Mouse (Mus musculus) limb, embryonic 11.5 days (tissue): Measurements from ENCODE around the gene Grm1. TPM values are rescaled to one million over a fixed set of nuclear protein-coding genes. Genes with fewer than 3 reads are reported as not detected.

Source experiments
- ATAC-seq: fragments of 200-750 bp; cut with Nextera tagmentation; 2 replicates; pipeline ENCODE4 v1.8.0; 2017; ENCODE audit warnings: low read depth; ENCODE audit not compliant: insufficient number of reproducible peaks, low FRiP score, low TSS enrichment
- DNase-seq: peaks from one replicate; pipeline ENCODE4 v3.0.0-alpha.2; 2015; ENCODE audit warnings: low spot score
- H3K27ac ChIP-seq: fragments of 300-500 bp; sonication (generic); replicated peaks from 2 replicates; pipeline ENCODE4 v1.5.1; 2014; ENCODE audit warnings: low read depth, mild to moderate bottlenecking, low read length
- H3K27me3 ChIP-seq: fragments of 300-500 bp; sonication (generic); 2 replicates; pipeline ENCODE4 v1.6.1; 2014; ENCODE audit warnings: mild to moderate bottlenecking, low read length, mixed read lengths; ENCODE audit not compliant: control insufficient read depth, insufficient read depth
- H3K36me3 ChIP-seq: fragments of 300-500 bp; sonication (generic); 2 replicates; pipeline ENCODE4 v1.6.1; 2014; ENCODE audit warnings: mild to moderate bottlenecking, low read length, moderate library complexity, mixed read lengths; ENCODE audit not compliant: control insufficient read depth, insufficient read depth
- H3K4me1 ChIP-seq: fragments of 300-500 bp; sonication (generic); 2 replicates; pipeline ENCODE4 v1.6.1; 2014; ENCODE audit warnings: low read length, mixed read lengths; ENCODE audit not compliant: control insufficient read depth, insufficient read depth
- H3K4me2 ChIP-seq: fragments of 300-500 bp; sonication (generic); 2 replicates; pipeline ENCODE4 v1.6.1; 2014; ENCODE audit warnings: low read depth, mild to moderate bottlenecking, moderate library complexity; ENCODE audit not compliant: severe bottlenecking
- H3K4me3 ChIP-seq: fragments of 300-500 bp; sonication (generic); 2 replicates; pipeline ENCODE4 v1.5.1; 2014; ENCODE audit warnings: low read depth, low read length
- H3K9ac ChIP-seq: fragments of 300-500 bp; sonication (generic); 2 replicates; pipeline ENCODE4 v1.6.1; 2014; ENCODE audit warnings: mild to moderate bottlenecking, low read length
- H3K9me3 ChIP-seq: fragments of 300-500 bp; sonication (generic); 2 replicates; pipeline ENCODE4 v1.6.1; 2016; ENCODE audit warnings: low read length; ENCODE audit not compliant: control insufficient read depth
- WGBS: fragments of 180-500 bp; shearing (Covaris S2); extraction: QIAGEN DNeasy Blood & Tissue Kit; methylation state at CpG from one replicate; pipeline ENCODE4 v1.1.7; 2014; 5-methylcytosine and 5-hydroxymethylcytosine counted together
- polyA plus RNA-seq: library from polyadenylated mRNA; unstranded; fragments of >200 nt; fragmentation: Nextera tagmentation; extraction: Ambion mirVana; gene quantifications from 2 replicates; pipeline ENCODE4 v1.2.1, GENCODE M21; 2014

Gene Grm1
- polyA plus RNA-seq, 1 experiment from 2014 or later = 0.09 TPM

DNA sequence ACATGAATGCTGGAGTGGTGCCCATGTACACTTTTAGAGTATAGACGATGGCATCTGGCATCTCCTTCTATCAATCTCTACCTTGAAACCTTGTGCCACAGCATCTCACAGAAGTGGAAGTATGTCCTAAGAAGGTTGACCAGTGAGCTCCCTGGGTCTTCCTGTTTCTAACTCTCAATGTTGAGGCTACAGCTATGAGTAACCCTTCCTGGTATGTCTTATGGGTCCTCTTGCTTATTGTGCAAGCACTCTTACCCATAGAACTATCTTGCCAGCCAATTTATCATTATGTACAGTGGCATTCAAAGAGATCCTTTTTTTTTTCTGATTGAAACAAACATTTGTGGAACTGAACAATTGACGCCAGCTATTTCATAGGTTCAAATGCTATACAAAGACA, 340.0 kb downstream of the Grm1 start:
- H3K4me1 ChIP-seq = no peaks in the 10 kb centered on the region
- no peak overlapping the region for H3K27ac ChIP-seq
- 91% methylated on average over 2 of the region's 2 CpGs for WGBS
- no peak for DNase-seq
- H3K36me3 ChIP-seq = no peaks in the 10 kb centered on the region
- H3K9me3 ChIP-seq = no peaks in the 10 kb centered on the region
- H3K4me2 ChIP-seq = no peak overlapping the region
- no peaks in the 10 kb centered on the region for H3K27me3 ChIP-seq
- ATAC-seq = no peak
- no peak overlapping the region for H3K4me3 ChIP-seq
- no peak overlapping the region for H3K9ac ChIP-seq

DNA sequence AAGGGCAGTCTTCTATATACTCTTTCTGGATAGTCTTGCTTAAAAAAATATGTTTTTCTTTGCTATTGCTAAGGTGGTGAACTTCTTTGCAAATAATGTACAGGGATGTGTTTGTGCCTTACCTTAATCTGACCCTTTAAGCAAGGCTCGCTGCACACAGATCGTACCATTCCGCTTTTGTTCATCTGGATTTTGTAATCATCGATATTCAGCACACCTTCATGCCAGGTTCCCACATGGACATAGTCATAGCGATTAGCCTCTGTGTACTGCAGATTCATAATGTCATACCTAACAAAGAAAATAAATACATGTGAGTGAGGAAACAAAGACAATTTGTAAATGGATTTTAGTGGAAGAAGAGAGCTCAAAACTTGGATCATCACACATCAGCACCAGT, 340.8 kb downstream of the Grm1 start:
- no peaks in the 10 kb centered on the region for H3K27me3 ChIP-seq
- no peak for DNase-seq
- no peak overlapping the region for H3K9ac ChIP-seq
- H3K36me3 ChIP-seq = no peaks in the 10 kb centered on the region
- H3K4me1 ChIP-seq = no peaks in the 10 kb centered on the region
- WGBS = 92% methylated on average over 5 of the region's 5 CpGs
- no peak overlapping the region for H3K4me2 ChIP-seq
- H3K27ac ChIP-seq = no peak overlapping the region
- ATAC-seq = no peak
- no peaks in the 10 kb centered on the region for H3K9me3 ChIP-seq
- no peak overlapping the region for H3K4me3 ChIP-seq

DNA sequence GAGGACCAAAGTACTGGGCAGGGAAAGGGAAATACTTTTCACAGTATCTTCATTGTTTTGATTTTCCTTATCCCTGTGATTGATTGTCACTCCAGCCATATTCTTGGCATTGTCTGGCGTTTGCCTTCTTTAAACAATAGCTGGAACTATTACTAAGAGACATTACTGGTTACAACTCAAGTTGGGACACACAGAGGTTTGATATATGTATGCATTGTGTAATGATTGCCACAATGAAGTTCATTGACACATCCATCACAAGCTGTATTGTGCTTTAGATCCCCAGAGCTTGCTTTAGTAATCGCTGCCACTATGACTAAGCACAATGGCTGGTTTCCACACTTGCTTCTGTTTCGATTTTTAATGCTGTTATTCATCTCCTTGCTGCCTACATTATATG, 341.4 kb downstream of the Grm1 start:
- H3K9me3 ChIP-seq = no peaks in the 10 kb centered on the region
- no peaks in the 10 kb centered on the region for H3K36me3 ChIP-seq
- no peak overlapping the region for H3K9ac ChIP-seq
- DNase-seq (no peak), ATAC-seq (no peak)
- H3K4me2 ChIP-seq = no peak overlapping the region
- H3K27me3 ChIP-seq = no peaks in the 10 kb centered on the region
- WGBS = 78% methylated on average over 3 of the region's 3 CpGs
- no peak overlapping the region for H3K4me3 ChIP-seq
- no peak overlapping the region for H3K27ac ChIP-seq
- no peaks in the 10 kb centered on the region for H3K4me1 ChIP-seq

DNA sequence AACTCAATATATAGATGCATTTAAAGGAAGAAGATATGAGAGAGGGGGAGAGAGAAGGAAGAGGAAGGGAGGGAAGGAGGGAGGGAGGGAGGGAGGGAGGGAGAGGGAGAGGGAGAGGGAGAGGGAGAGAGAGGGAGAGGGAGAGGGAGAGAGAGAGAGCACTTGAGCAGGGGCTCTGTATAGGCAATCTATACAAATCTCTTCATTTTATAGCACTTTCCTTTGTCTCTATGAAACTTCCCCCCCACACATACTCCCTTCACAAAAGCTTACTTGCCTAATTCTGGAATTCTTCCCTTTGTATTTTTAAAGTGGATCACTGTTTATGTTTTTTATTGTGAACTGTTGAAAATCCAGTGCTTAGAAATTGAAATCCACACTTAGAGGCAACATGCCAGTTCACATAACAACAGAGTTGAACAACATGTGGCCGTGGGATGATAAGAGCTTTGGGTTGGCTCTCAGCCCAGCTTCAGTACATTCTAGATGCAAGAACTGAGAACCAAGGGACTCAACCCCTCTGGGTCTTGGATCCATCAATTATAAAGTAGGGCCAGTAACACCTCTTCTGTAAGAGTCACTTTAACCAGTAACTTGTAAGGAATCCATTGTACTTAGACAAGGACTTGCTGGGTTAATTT, 345.0 kb downstream of the Grm1 start:
- WGBS = 92% methylated on average over 1 of the region's 1 CpGs
- Histone ChIP-seq H3K4me1 (no peaks in the 10 kb centered on the region), H3K27me3 (no peaks in the 10 kb centered on the region), H3K27ac (no peak overlapping the region), H3K4me3 (no peak overlapping the region), H3K4me2 (no peak overlapping the region), H3K36me3 (no peaks in the 10 kb centered on the region), H3K9ac (no peak overlapping the region), H3K9me3 (no peaks in the 10 kb centered on the region)
- DNase-seq (no peak), ATAC-seq (no peak)

DNA sequence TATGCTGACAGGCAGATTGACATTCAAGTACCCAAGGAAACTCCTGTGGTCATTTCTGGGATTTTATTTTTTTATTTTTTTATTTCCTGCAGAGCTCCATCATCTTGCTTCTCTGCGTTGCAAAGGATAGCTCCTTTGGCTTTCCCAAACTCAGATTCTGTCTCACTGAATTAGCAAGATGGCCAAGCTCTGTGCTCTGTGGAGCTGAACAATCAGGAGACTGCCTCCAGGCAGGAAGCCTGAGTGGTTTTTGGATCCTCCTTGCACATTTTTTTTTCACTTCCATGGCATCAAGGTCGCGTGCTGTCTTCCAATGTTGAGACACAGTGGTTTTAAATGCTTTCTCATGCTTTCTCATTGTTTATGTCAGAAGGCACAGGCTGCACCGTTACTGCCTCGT, 347.6 kb downstream of the Grm1 start:
- Histone ChIP-seq H3K4me3 (no peak overlapping the region), H3K36me3 (no peaks in the 10 kb centered on the region), H3K27me3 (no peaks in the 10 kb centered on the region), H3K9me3 (no peaks in the 10 kb centered on the region), H3K9ac (no peak overlapping the region), H3K4me1 (no peaks in the 10 kb centered on the region), H3K4me2 (no peak overlapping the region), H3K27ac (no peak overlapping the region)
- ATAC-seq (no peak), DNase-seq (no peak)
- WGBS = 76% methylated on average over 5 of the region's 5 CpGs

DNA sequence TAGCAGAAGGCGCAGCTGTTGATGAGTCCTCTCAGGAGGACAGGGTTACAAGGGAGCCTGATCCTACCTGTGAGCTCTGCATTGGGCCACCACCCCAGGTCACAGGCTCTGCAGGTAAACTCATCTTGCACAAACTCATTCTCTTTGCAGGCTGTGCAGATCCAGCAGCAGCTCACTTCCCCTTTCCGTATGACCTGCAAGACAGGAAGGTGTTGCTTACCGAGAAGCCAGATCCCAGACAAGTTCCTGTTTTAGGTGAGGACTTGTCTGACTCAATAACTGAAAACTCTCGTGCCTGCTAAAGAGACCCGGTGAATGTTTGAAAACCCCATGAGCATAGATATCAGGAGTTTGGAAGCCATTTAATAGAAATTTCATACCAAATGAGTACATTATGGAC, 349.1 kb downstream of the Grm1 start:
- ATAC-seq (no peak), DNase-seq (no peak)
- H3K4me3 ChIP-seq = no peak overlapping the region
- no peak overlapping the region for H3K27ac ChIP-seq
- H3K4me1 ChIP-seq = no peaks in the 10 kb centered on the region
- no peak overlapping the region for H3K9ac ChIP-seq
- 82% methylated on average over 5 of the region's 5 CpGs for WGBS
- no peaks in the 10 kb centered on the region for H3K27me3 ChIP-seq
- no peaks in the 10 kb centered on the region for H3K36me3 ChIP-seq
- H3K9me3 ChIP-seq = no peaks in the 10 kb centered on the region
- no peak overlapping the region for H3K4me2 ChIP-seq

DNA sequence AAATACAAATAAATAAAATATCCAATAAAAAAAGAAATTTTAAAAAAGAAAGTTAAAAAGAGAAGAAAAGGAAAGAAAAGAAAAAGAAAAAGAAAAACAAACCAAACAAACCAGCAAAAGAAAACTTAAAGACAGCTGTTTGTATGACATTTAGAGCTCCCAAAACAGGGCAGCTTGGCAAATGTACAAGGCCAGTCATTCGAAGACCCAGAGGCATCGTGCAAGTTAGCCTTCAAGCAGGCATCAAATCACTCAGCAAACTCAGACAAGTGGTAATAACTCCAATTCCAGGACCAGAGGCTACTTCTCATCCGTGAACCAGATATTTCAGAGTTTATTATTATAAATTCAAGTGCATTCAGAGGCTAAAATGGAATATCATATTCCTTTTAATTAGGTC, 355.7 kb downstream of the Grm1 start:
- no peak overlapping the region for H3K4me3 ChIP-seq
- H3K27me3 ChIP-seq = no peaks in the 10 kb centered on the region
- H3K4me1 ChIP-seq = no peaks in the 10 kb centered on the region
- no peak overlapping the region for H3K9ac ChIP-seq
- DNase-seq (no peak), ATAC-seq (no peak)
- H3K27ac ChIP-seq = no peak overlapping the region
- no peaks in the 10 kb centered on the region for H3K36me3 ChIP-seq
- WGBS = 84% methylated on average over 3 of the region's 3 CpGs
- no peaks in the 10 kb centered on the region for H3K9me3 ChIP-seq
- no peak overlapping the region for H3K4me2 ChIP-seq

DNA sequence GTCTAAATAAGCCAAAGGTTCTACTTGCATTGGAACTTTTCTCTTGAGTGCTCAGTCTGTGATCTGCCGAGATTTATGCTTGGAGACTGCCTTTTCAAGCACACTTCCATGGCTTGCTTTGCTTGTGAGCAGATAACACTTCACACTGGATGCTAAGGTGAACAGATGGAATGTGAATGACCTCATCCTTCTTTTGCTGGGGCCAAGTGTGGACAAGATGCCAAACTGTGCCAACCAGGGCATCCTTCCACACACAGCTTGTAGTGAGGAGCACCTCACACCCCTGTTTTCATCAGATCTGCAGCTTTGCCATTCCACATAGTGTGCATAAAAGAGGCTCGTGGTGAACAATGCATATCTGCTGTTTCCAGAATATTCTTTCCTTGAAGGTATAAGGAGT, 371.3 kb downstream of the Grm1 start:
- Histone ChIP-seq H3K27me3 (no peaks in the 10 kb centered on the region), H3K4me3 (no peak overlapping the region), H3K27ac (no peak overlapping the region), H3K4me1 (no peaks in the 10 kb centered on the region), H3K36me3 (no peaks in the 10 kb centered on the region), H3K4me2 (no peak overlapping the region), H3K9ac (no peak overlapping the region), H3K9me3 (no peaks in the 10 kb centered on the region)
- ATAC-seq (no peak), DNase-seq (no peak)
- whole genome bisulfite sequencing = 80% methylated on average over 2 of the region's 2 CpGs

DNA sequence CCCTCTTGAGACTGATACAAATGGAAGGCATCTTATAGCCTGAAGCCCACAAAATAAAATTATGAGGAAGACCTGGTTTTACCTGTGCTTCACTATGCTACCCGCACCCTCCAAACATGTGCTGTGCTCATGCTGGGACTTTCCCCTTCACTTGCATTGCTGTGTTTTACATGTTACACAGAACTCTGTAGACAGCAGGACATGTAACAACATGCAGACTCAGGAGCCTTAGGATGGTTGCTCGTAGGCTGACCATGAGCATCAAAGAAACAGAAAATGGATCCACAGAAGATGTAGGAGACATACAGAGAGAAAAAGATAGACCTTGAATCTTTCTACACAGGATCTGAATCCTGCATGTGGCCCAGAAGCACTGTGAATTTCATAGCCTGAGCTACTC, 371.8 kb downstream of the Grm1 start:
- no peak for ATAC-seq
- WGBS = 88% methylated on average over 2 of the region's 2 CpGs
- DNase-seq = no peak
- Histone ChIP-seq H3K27ac (no peak overlapping the region), H3K4me1 (no peaks in the 10 kb centered on the region), H3K36me3 (no peaks in the 10 kb centered on the region), H3K9ac (no peak overlapping the region), H3K4me2 (no peak overlapping the region), H3K27me3 (no peaks in the 10 kb centered on the region), H3K9me3 (no peaks in the 10 kb centered on the region), H3K4me3 (no peak overlapping the region)
